Mouse (Mus musculus) CH12.LX (cell line): ENCODE measurements at regions not wholly inside any gene's neighbourhood (a gene's known extent, or its start where the extent isn't known, plus 50 kb on each side); places are given as distances from the start of the nearest gene placed in this dataset.

Experiments
- CTCF ChIP-seq, 2 experiments: IDR thresholded peaks in 1 of 2; conservative IDR thresholded peaks in 1 of 2; 2 replicates each; pipeline ENCODE4 v1.5.1; 2011 to 2012; ENCODE audit warnings: low read depth in 2 of 2, low read length in 2 of 2, improper control_type of control experiment in 1 of 2, inconsistent platforms in 1 of 2, mild to moderate bottlenecking in 1 of 2, moderate library complexity in 1 of 2
- ETS1 ChIP-seq: conservative IDR thresholded peaks from 2 replicates; pipeline ENCODE4 v1.6.1; 2012; ENCODE audit warnings: low read depth, mild to moderate bottlenecking, inconsistent platforms, low read length, improper control_type of control experiment, moderate library complexity
- HCFC1 ChIP-seq: IDR thresholded peaks from 2 replicates; pipeline ENCODE4 v1.6.1; 2012; ENCODE audit warnings: low read depth, mild to moderate bottlenecking, inconsistent platforms, low read length, improper control_type of control experiment
- MAX ChIP-seq: IDR thresholded peaks from 2 replicates; pipeline ENCODE4 v1.6.1; 2011; ENCODE audit warnings: low read length, improper control_type of control experiment
- NRF1 ChIP-seq: IDR thresholded peaks from 2 replicates; pipeline ENCODE4 v1.6.1; 2014; ENCODE audit warnings: low read depth, mild to moderate bottlenecking, inconsistent platforms, low read length, improper control_type of control experiment, moderate library complexity
- ZC3H11A ChIP-seq: IDR thresholded peaks from 2 replicates; pipeline ENCODE4 v1.6.1; 2012; ENCODE audit warnings: low read depth, mild to moderate bottlenecking, inconsistent platforms, low read length, improper control_type of control experiment

DNA sequence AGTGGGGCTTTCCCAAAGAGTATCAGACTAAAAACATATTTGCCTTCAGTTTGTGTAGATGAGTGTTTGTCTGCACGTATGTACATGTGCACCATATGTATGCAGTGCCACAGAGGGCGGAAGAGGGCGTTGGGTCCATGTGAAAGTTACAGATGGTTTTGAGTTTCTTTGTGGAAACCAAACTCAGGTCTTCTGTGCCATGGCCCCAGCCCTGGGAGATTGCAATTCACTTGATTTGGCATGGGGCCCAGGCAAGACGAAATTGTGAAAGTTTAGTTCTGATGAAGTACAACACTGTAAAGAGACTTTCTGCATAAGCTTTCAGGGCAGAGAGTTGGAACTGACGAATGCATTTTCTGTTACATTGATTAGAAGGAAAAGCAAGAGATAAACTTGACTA lies 255.4 kb upstream of the Nbea start:
- TF ChIP-seq MAX: no peak
- no peak for TF ChIP-seq HCFC1
- TF ChIP-seq ETS1: no peak
- TF ChIP-seq NRF1: no peak
- TF ChIP-seq CTCF (conservative IDR thresholded peaks at IDR 0.05 in 1 of 2, IDR thresholded peaks at IDR 0.05 in 1 of 2; ENCODE audit: low read depth in 2 of 2, low read length in 2 of 2): no peak
- TF ChIP-seq ZC3H11A: no peak
